Mouse (Mus musculus) midbrain, embryonic 12.5 days (tissue): Measurements from ENCODE around the gene Poc1a. TPM values are rescaled to one million over a fixed set of nuclear protein-coding genes. Genes with fewer than 3 reads are reported as not detected.

ENCODE experiments used
- ATAC-seq: fragments of 200-750 bp; cut with Nextera tagmentation; 2 replicates; pipeline ENCODE4 v1.8.0; 2017; ENCODE audit warnings: low read depth, moderate TSS enrichment, moderate library complexity; ENCODE audit not compliant: low FRiP score
- H3K27ac ChIP-seq: fragments of 300-500 bp; sonication (generic); replicated peaks from 2 replicates; pipeline ENCODE4 v1.5.1; 2016; ENCODE audit warnings: mild to moderate bottlenecking
- H3K27me3 ChIP-seq: fragments of 300-500 bp; sonication (generic); 2 replicates; pipeline ENCODE4 v1.6.1; 2016; ENCODE audit warnings: mild to moderate bottlenecking
- H3K36me3 ChIP-seq: fragments of 300-500 bp; sonication (generic); 2 replicates; pipeline ENCODE4 v1.6.1; 2016
- H3K4me1 ChIP-seq: fragments of 300-500 bp; sonication (generic); 2 replicates; pipeline ENCODE4 v1.6.1; 2016
- H3K4me2 ChIP-seq: fragments of 300-500 bp; sonication (generic); replicated peaks from 2 replicates; pipeline ENCODE4 v1.6.1; 2016; ENCODE audit warnings: mild to moderate bottlenecking, moderate library complexity
- H3K4me3 ChIP-seq: fragments of 300-500 bp; sonication (generic); 2 replicates; pipeline ENCODE4 v1.5.1; 2016; ENCODE audit warnings: mild to moderate bottlenecking
- H3K9ac ChIP-seq: fragments of 300-500 bp; sonication (generic); replicated peaks from 2 replicates; pipeline ENCODE4 v1.6.1; 2016; ENCODE audit warnings: mild to moderate bottlenecking, moderate library complexity
- H3K9me3 ChIP-seq: fragments of 300-500 bp; sonication (generic); 2 replicates; pipeline ENCODE4 v1.6.1; 2016; ENCODE audit warnings: mild to moderate bottlenecking
- WGBS: fragments of 180-500 bp; shearing (Covaris S2); methylation state at CpG from one replicate; pipeline ENCODE4 v1.1.7; 2016; 5-methylcytosine and 5-hydroxymethylcytosine counted together
- polyA plus RNA-seq: library from polyadenylated mRNA; unstranded; fragments of >200 nt; fragmentation: Nextera tagmentation; extraction: Ambion mirVana; gene quantifications from 2 replicates; pipeline ENCODE4 v1.2.1, GENCODE M21; 2016

The Poc1a gene
- polyA plus RNA-seq, 1 experiment from 2014 or later, result 23.2 TPM

DNA sequence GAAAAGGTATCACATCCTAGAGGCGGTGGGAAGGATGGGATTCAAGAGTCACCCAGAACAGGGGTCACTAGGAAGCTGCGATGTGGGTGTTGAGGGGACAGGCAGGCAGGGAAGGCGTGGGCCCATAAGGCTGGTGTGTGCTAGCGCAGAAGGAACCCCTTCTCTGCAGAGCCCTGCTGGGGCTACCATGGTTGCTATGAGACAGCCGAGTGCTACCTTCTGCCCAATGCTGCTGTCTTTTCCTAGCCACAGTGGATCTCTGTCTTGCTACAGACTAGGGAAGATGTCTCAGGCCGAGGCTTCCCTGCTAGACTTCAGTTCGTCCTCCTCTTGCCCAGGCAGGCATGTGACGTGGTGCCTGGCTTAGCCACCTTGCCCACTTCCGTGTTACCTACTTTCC lies 61.7 kb downstream of the Poc1a start:
- H3K27ac ChIP-seq, result no peak overlapping the region
- no peak overlapping the region for H3K4me2 ChIP-seq
- H3K4me3 ChIP-seq, result no peak overlapping the region
- peaks cover 41% of the 10 kb centered on the region for H3K4me1 ChIP-seq
- H3K36me3 ChIP-seq, result no peaks in the 10 kb centered on the region
- WGBS, result 90% methylated on average over 9 of the region's 9 CpGs
- H3K9me3 ChIP-seq, result no peaks in the 10 kb centered on the region
- H3K9ac ChIP-seq, result no peak overlapping the region
- ATAC-seq, result no peak
- H3K27me3 ChIP-seq, result no peaks in the 10 kb centered on the region

DNA sequence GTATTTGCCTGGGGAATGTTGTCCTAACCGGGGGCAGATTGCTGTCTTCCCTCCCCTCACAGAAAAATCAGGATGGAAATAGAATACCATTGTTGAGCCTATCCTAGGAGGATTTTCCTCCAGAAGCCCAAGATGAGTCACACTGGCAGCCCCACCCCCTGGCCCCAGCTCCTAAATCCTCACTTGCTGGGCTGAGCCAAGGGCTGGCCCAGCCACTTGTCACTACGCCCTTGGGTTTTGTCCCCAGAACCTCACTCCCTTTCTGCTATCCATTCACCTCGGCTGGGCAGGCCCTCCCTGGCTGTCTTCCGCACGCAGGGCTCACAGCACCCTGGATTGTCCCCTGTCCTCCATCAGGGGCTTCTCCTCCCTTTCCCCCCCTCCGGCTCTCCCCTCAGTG lies 64.3 kb downstream of the Poc1a start:
- H3K4me1 ChIP-seq, result peaks cover 16% of the 10 kb centered on the region
- H3K4me2 ChIP-seq, result no peak overlapping the region
- WGBS, result 13% methylated on average over 6 of the region's 6 CpGs
- no peak overlapping the region for H3K27ac ChIP-seq
- H3K9me3 ChIP-seq, result no peaks in the 10 kb centered on the region
- H3K36me3 ChIP-seq, result no peaks in the 10 kb centered on the region
- H3K27me3 ChIP-seq, result no peaks in the 10 kb centered on the region
- peak; percentile 49; the same call in 1 of the 2 replicates for ATAC-seq
- H3K4me3 ChIP-seq, result no peak overlapping the region
- peak overlapping the region; percentile 24; the same call in 1 of the 2 replicates for H3K9ac ChIP-seq

DNA sequence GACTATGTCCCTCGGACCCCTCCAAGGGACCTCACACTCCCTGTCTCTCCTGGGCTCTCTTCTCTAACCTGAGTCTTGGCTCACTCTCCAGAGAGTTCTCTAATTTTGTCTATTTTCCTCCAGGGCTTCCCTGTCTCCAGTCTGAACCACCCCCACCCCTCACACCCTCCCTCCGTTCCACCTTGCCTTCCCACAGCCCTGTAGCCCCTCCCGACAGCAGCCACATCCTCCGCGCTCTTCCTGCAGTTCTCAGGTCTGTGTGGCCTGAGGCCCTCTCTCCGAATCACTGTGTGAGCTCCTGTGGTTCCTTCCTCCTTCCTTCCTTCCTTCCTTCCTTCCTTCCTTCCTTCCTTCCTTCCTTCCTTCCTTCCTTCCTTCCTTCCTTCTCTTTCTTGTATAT lies 64.8 kb downstream of the Poc1a start:
- Histone ChIP-seq H3K27ac (no peak overlapping the region), H3K4me1 (peaks cover 16% of the 10 kb centered on the region), H3K4me3 (no peak overlapping the region), H3K9ac (peak overlapping the region; percentile 24; the same call in 1 of the 2 replicates), H3K27me3 (no peaks in the 10 kb centered on the region), H3K36me3 (no peaks in the 10 kb centered on the region), H3K9me3 (no peaks in the 10 kb centered on the region), H3K4me2 (no peak overlapping the region)
- no peak for ATAC-seq
- 37% methylated on average over 6 of the region's 6 CpGs for WGBS

DNA sequence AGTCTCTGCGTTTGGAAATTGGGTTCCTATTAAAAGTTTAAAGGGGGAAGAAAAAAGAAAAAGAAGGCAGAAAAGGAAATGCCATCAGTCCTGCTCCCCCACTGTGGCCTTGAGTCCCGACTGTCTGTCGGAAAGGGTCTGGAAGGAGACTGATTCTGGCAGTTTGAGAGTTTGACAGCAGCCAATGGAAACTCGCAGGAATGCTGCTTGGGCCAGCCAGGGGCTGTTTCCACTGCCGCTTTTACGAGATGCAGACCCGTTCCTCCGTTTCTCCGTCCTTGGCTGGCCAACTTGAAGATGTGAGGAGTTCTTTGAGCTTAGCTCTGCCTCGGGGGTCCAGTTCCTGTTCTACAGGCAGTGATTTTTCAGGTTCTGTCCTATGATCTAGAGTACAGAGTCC lies 67.4 kb downstream of the Poc1a start:
- H3K9ac ChIP-seq, result no peak overlapping the region
- H3K27ac ChIP-seq, result no peak overlapping the region
- no peaks in the 10 kb centered on the region for H3K9me3 ChIP-seq
- H3K4me1 ChIP-seq, result peaks cover 13% of the 10 kb centered on the region
- 83% methylated on average over 10 of the region's 10 CpGs for WGBS
- H3K4me2 ChIP-seq, result no peak overlapping the region
- no peak overlapping the region for H3K4me3 ChIP-seq
- no peaks in the 10 kb centered on the region for H3K27me3 ChIP-seq
- H3K36me3 ChIP-seq, result no peaks in the 10 kb centered on the region
- no peak for ATAC-seq

DNA sequence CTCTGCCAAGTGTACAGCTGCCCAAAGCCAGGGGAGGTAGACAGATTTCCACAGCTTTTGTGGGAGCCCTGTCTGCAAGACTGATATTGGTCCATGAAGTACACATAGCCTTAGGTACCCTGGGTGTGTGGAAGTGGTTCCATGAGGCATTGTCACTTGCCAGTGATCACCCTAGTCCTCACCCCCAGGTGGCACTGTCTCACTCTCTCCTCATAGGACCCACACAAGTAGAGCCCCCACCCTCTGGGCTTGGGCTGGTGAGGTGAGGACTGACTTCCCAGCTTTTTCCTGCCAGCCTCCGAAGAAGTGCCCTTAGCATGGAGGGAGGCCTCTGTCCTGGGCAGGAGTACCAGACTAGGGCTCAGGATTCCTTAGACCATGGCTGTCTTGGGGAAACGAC lies 68.2 kb downstream of the Poc1a start:
- Histone ChIP-seq H3K4me3 (no peak overlapping the region), H3K9me3 (no peaks in the 10 kb centered on the region), H3K4me1 (peaks cover 13% of the 10 kb centered on the region), H3K36me3 (no peaks in the 10 kb centered on the region), H3K4me2 (no peak overlapping the region), H3K27me3 (no peaks in the 10 kb centered on the region), H3K27ac (no peak overlapping the region), H3K9ac (no peak overlapping the region)
- ATAC-seq, result no peak
- WGBS, result 58% methylated on average over 2 of the region's 2 CpGs

DNA sequence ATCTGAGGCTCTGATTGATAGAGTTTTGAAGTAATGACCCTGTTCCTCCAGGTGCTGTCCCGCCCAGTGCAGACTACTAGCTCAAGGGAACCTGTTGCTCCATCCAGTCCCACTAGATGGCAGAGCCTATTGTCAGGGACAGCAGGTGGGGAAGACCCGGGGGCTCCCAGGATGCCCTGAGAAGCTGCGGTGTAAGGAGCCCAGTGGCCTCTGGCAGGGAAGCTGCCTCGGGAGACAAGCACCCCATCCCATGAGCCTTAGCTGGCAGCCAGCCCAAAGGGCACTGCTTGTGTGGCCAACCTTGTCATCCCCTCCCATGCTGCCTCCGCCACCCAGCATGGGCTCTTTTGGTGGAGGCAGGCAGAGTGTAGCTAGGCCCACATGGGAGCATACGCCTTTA lies 70.3 kb downstream of the Poc1a start:
- Histone ChIP-seq H3K4me3 (no peak overlapping the region), H3K9me3 (no peaks in the 10 kb centered on the region), H3K4me2 (no peak overlapping the region), H3K36me3 (no peaks in the 10 kb centered on the region), H3K9ac (no peak overlapping the region), H3K4me1 (no peaks in the 10 kb centered on the region; the same call in 1 of the 2 replicates), H3K27me3 (no peaks in the 10 kb centered on the region), H3K27ac (no peak overlapping the region)
- no peak for ATAC-seq
- WGBS, result 69% methylated on average over 6 of the region's 6 CpGs

DNA sequence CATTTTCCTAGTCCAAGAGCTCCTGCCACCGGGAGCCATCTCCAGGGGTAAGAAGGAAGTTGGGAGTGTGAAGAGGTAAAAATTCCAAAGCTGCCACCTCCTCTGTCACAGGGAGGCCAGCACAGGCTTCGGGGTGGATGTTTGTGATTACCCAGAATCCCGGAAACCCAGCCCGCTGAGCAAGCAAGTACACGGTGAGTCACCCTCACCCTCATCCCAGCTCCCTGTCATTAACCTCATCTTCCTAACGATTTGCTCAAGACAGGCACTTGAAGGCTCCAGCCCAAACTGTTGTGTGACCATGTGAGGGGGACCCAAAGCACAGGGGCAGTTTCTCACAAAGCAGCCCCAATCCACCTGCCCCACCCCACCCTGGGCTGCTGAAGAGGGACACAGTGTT lies 72.9 kb downstream of the Poc1a start:
- no peak for ATAC-seq

DNA sequence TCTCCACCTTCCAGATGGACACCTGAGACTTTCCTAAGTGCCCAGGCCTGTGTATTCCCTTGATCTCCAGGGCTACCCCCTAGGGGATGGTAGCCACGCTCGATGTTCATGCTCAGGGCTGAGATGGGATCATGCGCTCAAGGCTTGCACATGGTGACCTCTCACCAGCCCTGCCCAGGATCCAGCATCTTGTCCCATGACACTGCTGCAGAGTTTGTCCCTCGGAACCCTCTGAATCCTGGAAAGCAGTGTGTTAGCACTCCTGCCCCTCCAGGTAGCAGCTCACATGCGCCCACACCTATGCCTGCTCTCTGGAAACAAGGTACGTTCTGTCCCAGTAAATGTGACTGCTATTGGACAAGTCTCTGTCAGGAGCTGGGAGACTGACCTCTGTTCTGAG lies 73.9 kb downstream of the Poc1a start:
- no peaks in the 10 kb centered on the region; the same call in none of the 2 replicates for H3K4me1 ChIP-seq
- H3K9me3 ChIP-seq, result no peaks in the 10 kb centered on the region
- H3K36me3 ChIP-seq, result no peaks in the 10 kb centered on the region
- no peak overlapping the region for H3K4me2 ChIP-seq
- no peak overlapping the region for H3K9ac ChIP-seq
- no peak for ATAC-seq
- H3K27ac ChIP-seq, result no peak overlapping the region
- H3K27me3 ChIP-seq, result no peaks in the 10 kb centered on the region
- 91% methylated on average over 6 of the region's 6 CpGs for WGBS
- H3K4me3 ChIP-seq, result no peak overlapping the region

More for the DNA sequence above, 72.9 kb downstream of the Poc1a start:
- Histone ChIP-seq H3K4me3 (no peak overlapping the region), H3K4me1 (no peaks in the 10 kb centered on the region; the same call in none of the 2 replicates), H3K27ac (no peak overlapping the region), H3K36me3 (no peaks in the 10 kb centered on the region), H3K27me3 (no peaks in the 10 kb centered on the region), H3K4me2 (no peak overlapping the region), H3K9ac (no peak overlapping the region), H3K9me3 (no peaks in the 10 kb centered on the region)
- 67% methylated on average over 6 of the region's 6 CpGs for WGBS

DNA sequence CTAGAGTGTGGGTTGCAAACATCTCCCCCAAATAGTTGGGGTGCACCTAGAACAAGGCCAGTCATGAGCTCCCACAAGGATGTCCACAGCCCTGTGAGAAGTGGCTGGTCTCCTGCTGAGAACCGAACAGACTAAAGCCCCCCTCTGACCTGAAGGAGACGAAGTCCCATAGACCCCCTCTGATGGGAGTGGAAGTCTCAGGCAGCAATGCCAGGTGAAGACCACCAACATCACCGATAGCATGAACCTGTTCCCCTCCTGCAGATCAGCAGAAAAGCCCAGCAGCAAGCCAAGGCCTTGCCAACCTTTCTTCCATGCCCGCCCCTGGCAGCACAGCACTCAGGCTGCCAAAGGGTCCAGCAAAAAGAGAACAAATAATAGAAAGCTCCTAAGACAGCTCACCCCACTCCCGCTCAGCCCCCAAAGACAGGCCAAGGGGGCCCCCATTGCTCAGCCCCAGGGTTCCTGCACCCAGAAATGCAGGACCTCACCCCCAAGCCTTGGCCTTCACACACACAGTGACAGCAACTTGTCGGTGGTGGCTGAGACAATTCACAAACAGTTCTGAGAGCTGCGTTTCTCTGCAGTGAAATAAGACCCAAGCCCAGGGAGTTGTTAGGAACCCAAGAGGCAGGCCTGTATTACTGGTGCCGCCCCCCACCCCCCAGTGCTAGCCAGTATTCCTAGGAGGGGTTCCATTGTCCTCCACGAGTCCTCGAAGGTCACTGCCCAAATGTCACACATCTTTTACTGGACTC lies 74.5 kb downstream of the Poc1a start:
- H3K4me1 ChIP-seq, result no peaks in the 10 kb centered on the region; the same call in none of the 2 replicates
- WGBS, result 78% methylated on average over 10 of the region's 10 CpGs
- no peak overlapping the region for H3K4me3 ChIP-seq
- H3K9ac ChIP-seq, result no peak overlapping the region
- no peak for ATAC-seq
- H3K9me3 ChIP-seq, result no peaks in the 10 kb centered on the region
- no peaks in the 10 kb centered on the region for H3K27me3 ChIP-seq
- no peaks in the 10 kb centered on the region for H3K36me3 ChIP-seq
- no peak overlapping the region for H3K27ac ChIP-seq
- H3K4me2 ChIP-seq, result no peak overlapping the region

DNA sequence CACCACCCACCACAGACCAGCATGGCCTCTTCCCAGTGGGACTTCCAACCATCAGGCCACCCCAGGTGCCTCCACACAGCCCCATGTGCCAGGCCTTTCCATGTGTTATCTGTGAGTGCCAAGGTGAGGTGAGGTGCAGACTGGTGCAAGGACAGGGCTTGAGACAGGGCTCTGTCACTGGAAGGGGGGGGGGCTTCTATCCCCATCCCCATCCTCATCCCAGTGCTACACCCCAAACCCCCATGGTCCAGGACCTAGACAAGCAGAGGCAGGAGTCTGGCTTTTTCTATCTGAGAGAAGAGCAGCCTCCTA lies 75.1 kb downstream of the Poc1a start:
- Histone ChIP-seq H3K4me2 (no peak overlapping the region), H3K27ac (peak overlapping the region; percentile 26; the same call in 1 of the 2 replicates), H3K9ac (no peak overlapping the region), H3K36me3 (no peaks in the 10 kb centered on the region), H3K27me3 (no peaks in the 10 kb centered on the region), H3K4me1 (no peaks in the 10 kb centered on the region; the same call in none of the 2 replicates), H3K9me3 (no peaks in the 10 kb centered on the region), H3K4me3 (no peak overlapping the region)
- no peak for ATAC-seq

DNA sequence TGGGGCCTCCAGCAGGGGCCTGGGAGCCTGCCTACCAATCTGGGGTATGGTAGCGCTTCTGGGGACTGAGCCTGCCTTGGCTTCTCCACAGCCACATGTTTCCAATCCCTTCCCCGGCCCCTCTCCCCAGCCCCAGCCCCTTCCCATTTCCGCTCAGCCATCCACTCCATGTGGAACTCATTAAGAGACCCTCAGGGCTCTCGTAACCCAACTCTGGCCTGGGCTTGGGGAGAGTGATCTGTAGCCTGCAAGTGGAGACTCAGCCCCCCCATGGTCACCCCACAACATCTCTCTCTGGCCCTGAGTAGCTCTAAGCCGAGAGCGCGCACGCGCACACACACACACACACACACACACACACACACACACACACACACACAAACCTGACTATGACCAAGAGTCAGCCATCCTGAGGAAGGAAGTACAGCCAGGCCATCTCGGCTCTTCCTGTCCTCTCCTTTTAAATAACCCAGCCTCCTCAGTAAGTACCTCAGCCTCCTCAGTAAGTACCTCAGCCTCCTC lies 75.5 kb downstream of the Poc1a start:
- Histone ChIP-seq H3K4me1 (no peaks in the 10 kb centered on the region; the same call in none of the 2 replicates), H3K27me3 (no peaks in the 10 kb centered on the region), H3K36me3 (no peaks in the 10 kb centered on the region), H3K9me3 (no peaks in the 10 kb centered on the region), H3K4me3 (no peak overlapping the region), H3K4me2 (no peak overlapping the region), H3K9ac (no peak overlapping the region), H3K27ac (peak overlapping the region; percentile 26; the same call in 1 of the 2 replicates)
- 63% methylated on average over 10 of the region's 10 CpGs for WGBS
- no peak for ATAC-seq

DNA sequence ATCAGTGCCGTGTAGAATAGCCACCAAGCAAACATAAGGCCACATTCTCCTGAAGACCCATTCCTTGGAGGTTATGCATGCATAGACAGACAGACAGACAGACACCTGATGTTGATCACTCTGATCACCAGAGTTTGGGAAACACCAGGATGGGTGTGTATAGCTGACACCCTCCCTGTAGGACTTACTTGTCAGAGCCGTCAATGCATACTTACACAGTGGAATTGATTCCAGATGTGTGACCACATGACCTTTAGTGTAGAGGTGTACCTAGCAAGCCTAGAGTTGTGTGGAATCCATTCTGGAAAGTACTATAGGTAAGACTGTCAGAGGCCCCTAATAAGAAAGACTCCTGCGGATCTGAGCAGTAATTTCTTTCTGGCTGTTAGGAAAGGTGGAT lies 76.3 kb downstream of the Poc1a start:
- no peak for ATAC-seq
- H3K27ac ChIP-seq, result no peak overlapping the region
- H3K4me2 ChIP-seq, result no peak overlapping the region
- H3K36me3 ChIP-seq, result no peaks in the 10 kb centered on the region
- no peak overlapping the region for H3K4me3 ChIP-seq
- H3K4me1 ChIP-seq, result no peaks in the 10 kb centered on the region; the same call in none of the 2 replicates
- H3K9ac ChIP-seq, result no peak overlapping the region
- H3K27me3 ChIP-seq, result no peaks in the 10 kb centered on the region
- H3K9me3 ChIP-seq, result no peaks in the 10 kb centered on the region
- WGBS, result 81% methylated on average over 3 of the region's 3 CpGs
